Mouse (Mus musculus): Measurements from ENCODE around the gene Cirbp. TPM values are rescaled to one million over a fixed set of nuclear protein-coding genes. Genes with fewer than 3 reads are reported as not detected.

Cirbp gene
- polyA plus RNA-seq, 1 experiment from 2014 or later = 91.8 TPM

GRCm38 (mm10) chr10:80131952-80132350, 33.8 kb upstream of the Cirbp start:
- H3K36me3 ChIP-seq = peaks cover 99% of the 10 kb centered on the region
- H3K4me1 ChIP-seq = peaks cover 34% of the 10 kb centered on the region
- DNase-seq (ENCODE audit: low spot score) = peak; percentile 59
- H3K4me3 ChIP-seq = peak overlapping the region; percentile 41
- no peaks in the 10 kb centered on the region for H3K9me3 ChIP-seq (replicated peaks)
- H3K27me3 ChIP-seq (ENCODE audit: low read depth, poor library complexity, severe bottlenecking) = peaks cover 74% of the 10 kb centered on the region
- 23% methylated on average over 27 of the region's 27 CpGs for WGBS
- H3K27ac ChIP-seq (replicated peaks) = peak overlapping the region; percentile 66

DNA sequence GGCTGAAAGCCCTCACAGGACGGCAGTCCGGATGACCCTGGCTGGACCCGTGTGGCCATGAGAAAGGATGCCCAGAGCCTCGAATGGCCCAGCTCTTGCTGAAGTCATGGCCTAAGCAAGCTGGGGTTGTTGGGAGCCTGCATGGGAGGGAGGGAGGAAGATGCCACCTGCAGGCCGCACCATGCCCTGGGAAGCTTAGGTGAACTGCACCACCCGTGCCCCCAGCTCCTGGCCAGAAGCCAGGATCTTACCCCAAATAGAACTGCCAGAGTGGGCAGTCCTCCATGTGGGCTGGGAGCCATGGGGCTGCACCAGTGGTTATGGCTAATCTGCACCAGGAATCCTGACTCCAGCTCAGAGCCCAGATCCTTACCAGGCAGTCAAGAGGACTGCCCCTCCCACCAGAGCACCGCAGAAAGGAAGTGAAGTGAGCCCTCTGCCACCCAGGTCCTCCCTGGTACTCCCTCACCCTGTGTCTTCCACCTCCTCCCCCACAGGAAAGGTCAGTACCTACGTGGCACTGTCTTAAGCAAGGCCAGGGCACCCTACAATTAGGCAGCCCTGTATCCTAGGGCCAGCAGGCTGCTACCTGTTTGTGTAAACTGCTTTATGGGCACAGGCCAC, 32.4 kb upstream of the Cirbp start:
- Histone ChIP-seq H3K36me3 (peaks cover 86% of the 10 kb centered on the region), H3K4me3 (peak overlapping the region; percentile 41; the same call in 1 of the 2 replicates), H3K27me3 (ENCODE audit: low read depth, poor library complexity, severe bottlenecking) (peaks cover 87% of the 10 kb centered on the region), H3K4me1 (peaks cover 48% of the 10 kb centered on the region), H3K27ac (replicated peaks) (no peak overlapping the region), H3K9me3 (replicated peaks) (no peaks in the 10 kb centered on the region)
- no peak for DNase-seq (ENCODE audit: low spot score)
- 80% methylated on average over 8 of the region's 8 CpGs for WGBS

GRCm38 (mm10) chr10:80134421-80134820, 31.4 kb upstream of the Cirbp start:
- peaks cover 75% of the 10 kb centered on the region for H3K36me3 ChIP-seq
- H3K27ac ChIP-seq (replicated peaks) = no peak overlapping the region
- WGBS = 92% methylated on average over 9 of the region's 9 CpGs
- H3K4me3 ChIP-seq = no peak overlapping the region
- peaks cover 90% of the 10 kb centered on the region for H3K27me3 ChIP-seq (ENCODE audit: low read depth, poor library complexity, severe bottlenecking)
- no peak for DNase-seq (ENCODE audit: low spot score)
- no peaks in the 10 kb centered on the region for H3K9me3 ChIP-seq (replicated peaks)
- H3K4me1 ChIP-seq = peaks cover 59% of the 10 kb centered on the region

- no peak for DNase-seq (ENCODE audit: low spot score)
- no peak overlapping the region for H3K27ac ChIP-seq (replicated peaks)
- no peaks in the 10 kb centered on the region for H3K9me3 ChIP-seq (replicated peaks)
- 87% methylated on average over 10 of the region's 10 CpGs for WGBS
- H3K36me3 ChIP-seq = peaks cover 67% of the 10 kb centered on the region
- H3K27me3 ChIP-seq (ENCODE audit: low read depth, poor library complexity, severe bottlenecking) = peaks cover 91% of the 10 kb centered on the region
- H3K4me1 ChIP-seq = peaks cover 60% of the 10 kb centered on the region
- H3K4me3 ChIP-seq = peak overlapping the region; percentile 22; the same call in 1 of the 2 replicates
Measured at GRCm38 (mm10) chr10:80135161-80135560, 30.6 kb upstream of the Cirbp start.

DNA sequence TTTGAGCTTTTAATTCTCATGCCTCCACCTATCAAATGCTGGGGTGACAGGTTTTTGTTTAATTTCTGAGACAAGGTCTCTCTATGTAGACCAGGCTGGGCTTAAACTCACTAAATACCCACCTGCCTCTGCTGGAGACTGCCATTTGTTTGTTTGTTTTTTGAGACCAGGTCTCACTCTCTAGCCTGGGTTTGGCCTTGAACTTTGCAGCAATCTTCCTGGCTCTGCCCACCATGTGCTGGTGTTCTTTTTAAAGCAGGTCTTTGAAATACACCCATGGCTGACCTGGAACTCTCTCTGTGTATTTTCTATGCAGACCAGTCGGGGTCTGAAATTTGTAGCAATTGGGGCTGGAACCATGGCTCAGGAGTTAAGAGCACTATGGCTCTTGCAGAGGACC, 30.1 kb upstream of the Cirbp start:
- peaks cover 63% of the 10 kb centered on the region for H3K36me3 ChIP-seq
- no peaks in the 10 kb centered on the region for H3K9me3 ChIP-seq (replicated peaks)
- peaks cover 64% of the 10 kb centered on the region for H3K4me1 ChIP-seq
- WGBS = 92% methylated on average over 1 of the region's 1 CpGs
- H3K27ac ChIP-seq (replicated peaks) = no peak overlapping the region
- H3K4me3 ChIP-seq = 0 out of 2 replicates have a peak overlapping the region, but pooled peaks have one; percentile 22
- no peak for DNase-seq (ENCODE audit: low spot score)
- peaks cover 91% of the 10 kb centered on the region for H3K27me3 ChIP-seq (ENCODE audit: low read depth, poor library complexity, severe bottlenecking)

DNA sequence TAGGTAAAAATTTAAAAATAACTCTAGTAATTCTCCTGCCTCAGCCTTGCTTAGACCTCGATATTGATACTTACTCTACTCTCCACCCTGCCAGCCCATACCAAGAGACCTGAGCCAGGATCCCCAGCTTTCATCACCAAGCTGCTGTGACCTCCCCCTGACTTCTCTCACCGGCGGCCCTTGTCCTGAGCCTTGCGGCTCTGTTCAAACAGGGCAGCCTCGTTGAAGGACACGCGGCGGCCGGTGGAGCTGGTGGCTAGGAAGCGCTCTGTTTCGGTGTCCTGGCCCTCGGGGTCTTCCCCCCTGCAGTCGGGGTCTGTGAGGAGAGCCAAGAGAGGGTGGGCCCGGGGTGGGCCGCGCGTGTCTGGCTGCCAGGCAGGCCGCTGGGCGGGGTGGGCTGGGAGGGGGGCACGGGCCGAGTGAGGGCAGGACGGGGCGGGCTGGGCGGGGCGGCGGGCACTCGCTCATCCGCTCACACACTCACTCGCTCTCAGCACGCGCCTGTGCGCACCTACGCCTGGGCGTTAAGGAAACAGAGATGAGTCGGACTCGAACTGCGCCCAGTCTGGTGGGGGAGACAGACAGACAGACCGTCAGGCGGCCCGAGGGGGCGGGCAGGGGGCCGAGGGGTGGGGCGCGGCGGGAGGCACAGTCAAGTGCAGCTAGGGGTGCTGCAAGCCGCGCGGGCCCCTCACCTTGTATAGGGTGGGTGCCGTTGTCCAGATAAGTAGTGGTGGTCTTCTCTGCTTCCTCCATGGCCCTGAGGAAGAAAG, 29.4 kb upstream of the Cirbp start:
- 16% methylated on average over 44 of the region's 49 CpGs for WGBS
- no peak for DNase-seq (ENCODE audit: low spot score)
- peak overlapping the region; percentile 87 for H3K4me3 ChIP-seq
- peaks cover 55% of the 10 kb centered on the region for H3K36me3 ChIP-seq
- H3K27me3 ChIP-seq (ENCODE audit: low read depth, poor library complexity, severe bottlenecking) = peaks cover 86% of the 10 kb centered on the region
- peaks cover 65% of the 10 kb centered on the region for H3K4me1 ChIP-seq
- H3K27ac ChIP-seq (replicated peaks) = peak overlapping the region; percentile 92
- no peaks in the 10 kb centered on the region for H3K9me3 ChIP-seq (replicated peaks)

- H3K4me3 ChIP-seq = peak overlapping the region; percentile 87
- H3K27ac ChIP-seq (replicated peaks) = peak overlapping the region; percentile 92
- H3K27me3 ChIP-seq (ENCODE audit: low read depth, poor library complexity, severe bottlenecking) = peaks cover 80% of the 10 kb centered on the region
- peaks cover 48% of the 10 kb centered on the region for H3K36me3 ChIP-seq
- H3K4me1 ChIP-seq = peaks cover 65% of the 10 kb centered on the region
- WGBS = 5% methylated on average over 29 of the region's 29 CpGs
- no peaks in the 10 kb centered on the region for H3K9me3 ChIP-seq (replicated peaks)
- no peak for DNase-seq (ENCODE audit: low spot score)
Measured at GRCm38 (mm10) chr10:80136952-80137625, 28.7 kb upstream of the Cirbp start.

DNA sequence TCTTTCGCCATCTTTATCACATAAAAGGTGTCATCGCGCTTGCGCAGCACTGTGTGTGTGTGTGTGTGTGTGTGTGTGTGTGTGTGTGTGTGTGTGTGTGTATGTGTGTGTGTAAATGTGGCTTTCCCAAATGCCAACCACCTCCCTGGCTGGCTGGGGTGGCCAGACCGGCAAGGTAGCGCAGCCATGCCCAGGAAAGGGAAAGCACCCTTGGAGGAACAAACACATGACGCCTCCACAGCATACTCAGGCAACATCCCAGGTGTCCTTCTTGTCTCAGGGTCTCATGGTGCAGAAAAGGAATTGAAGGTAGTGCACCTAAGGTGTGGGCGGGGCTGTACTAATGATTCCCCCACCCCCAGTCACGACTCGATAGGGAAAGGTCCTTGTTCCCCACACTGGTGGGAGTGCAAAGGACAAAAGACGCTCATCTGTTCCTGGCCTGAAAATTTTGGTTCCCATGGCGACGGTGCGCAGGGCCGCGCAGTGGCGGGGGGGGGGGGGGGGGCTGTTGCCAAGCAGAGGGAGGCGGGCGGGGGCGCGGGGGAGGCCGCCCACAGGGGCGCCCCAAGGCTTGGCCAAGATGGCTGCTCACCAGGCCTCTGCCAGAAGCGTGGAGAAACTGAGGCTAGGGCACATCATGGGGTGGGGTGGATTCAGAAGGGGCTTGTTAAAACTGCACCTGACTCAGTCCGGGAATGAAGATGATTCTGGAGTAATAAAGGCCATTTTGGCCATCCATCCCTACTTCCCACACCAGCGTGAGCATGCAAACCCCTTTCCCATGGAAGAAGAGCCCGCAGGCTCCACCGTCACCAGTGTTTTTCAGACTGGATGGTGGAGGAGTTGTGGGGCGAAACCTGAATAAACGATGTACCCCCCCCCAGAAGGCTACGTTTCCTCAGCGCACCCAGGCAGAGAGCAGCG, 27.9 kb upstream of the Cirbp start:
- Histone ChIP-seq H3K4me3 (peak overlapping the region; percentile 87), H3K9me3 (replicated peaks) (no peaks in the 10 kb centered on the region), H3K27ac (replicated peaks) (peak overlapping the region; percentile 92), H3K27me3 (ENCODE audit: low read depth, poor library complexity, severe bottlenecking) (peaks cover 72% of the 10 kb centered on the region), H3K36me3 (peaks cover 40% of the 10 kb centered on the region), H3K4me1 (peaks cover 65% of the 10 kb centered on the region)
- DNase-seq (ENCODE audit: low spot score) = peak; percentile 63
- WGBS = 4% methylated on average over 33 of the region's 33 CpGs

DNA sequence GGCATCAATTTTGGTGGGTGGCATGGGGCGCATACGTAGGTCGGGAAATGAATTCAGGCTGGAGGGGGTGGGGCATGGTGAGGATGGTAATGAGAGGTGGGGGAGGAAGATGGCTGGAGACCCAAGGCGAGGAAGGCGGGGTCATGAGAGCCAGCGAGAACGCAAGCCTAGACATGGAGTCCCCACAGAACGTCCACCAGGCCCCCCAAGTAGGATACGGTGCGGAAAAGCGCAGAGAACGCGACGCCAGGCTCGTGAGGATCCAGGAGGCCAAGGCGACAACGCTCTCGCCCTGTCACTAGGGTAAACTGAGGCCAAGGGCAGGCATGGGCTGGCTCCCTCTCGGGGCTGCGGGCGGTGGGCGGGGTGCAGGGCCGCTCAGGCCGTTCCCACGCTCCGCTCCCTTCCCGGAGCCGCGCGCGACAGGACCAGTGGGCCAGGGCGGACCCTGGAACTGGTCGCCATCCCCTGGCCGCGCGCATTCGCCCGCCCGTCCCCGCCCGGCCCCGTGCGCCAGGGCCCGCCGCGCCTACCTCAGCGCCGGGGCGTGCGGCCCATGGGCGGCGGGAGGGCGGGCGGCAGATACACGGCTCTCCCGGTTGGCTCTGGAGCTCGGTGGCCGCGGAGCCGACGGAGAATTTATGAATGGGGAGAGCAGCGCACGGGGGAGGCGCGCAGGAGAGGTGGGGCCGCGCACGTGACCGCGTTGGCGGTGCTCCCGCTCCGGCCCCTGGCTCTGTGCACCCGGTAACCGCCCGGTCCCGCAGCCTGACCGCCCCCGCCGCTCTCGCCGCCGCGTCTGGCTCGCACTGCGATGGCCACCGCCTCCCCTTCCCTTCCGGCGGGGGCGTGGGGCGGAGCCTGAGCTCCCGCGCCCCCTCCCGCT, 27.0 kb upstream of the Cirbp start, which contains the start of gene Atp5d:
Gene Atp5d (plus strand): TSS at position 80 of the 886 bp plus-strand sequence.
- DNase-seq (ENCODE audit: low spot score) = peak; percentile 62
- under 1% methylated on average over 93 of the region's 94 CpGs for WGBS
- peak within 1 kb of the TSS; percentile 92 for H3K27ac ChIP-seq (replicated peaks)
- no peaks in the 10 kb centered on the region for H3K9me3 ChIP-seq (replicated peaks)
- H3K4me1 ChIP-seq = peaks cover 72% of the 10 kb centered on the region
- H3K27me3 ChIP-seq (ENCODE audit: low read depth, poor library complexity, severe bottlenecking) = peaks cover 63% of the 10 kb centered on the region
- peak within 1 kb of the TSS; percentile 87 for H3K4me3 ChIP-seq
- peaks cover 37% of the 10 kb centered on the region for H3K36me3 ChIP-seq

DNA sequence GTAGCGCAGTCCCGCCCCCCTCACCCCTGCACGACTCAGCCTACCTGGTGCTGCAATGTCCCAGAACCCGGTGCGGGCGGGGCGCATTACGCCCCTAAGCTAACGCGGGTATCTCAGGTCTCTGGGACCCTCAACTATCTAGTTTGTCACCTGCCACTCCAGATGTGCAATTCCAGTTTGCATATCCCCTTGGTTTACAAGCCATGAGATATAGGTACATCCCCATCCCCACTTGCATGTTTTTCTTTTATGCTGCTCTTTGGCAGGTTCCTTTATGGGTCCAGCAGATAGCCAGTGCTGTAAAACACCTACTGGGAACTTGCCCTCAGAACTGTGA, 26.4 kb upstream of the Cirbp start:
- H3K36me3 ChIP-seq = peaks cover 37% of the 10 kb centered on the region
- H3K4me3 ChIP-seq = peak overlapping the region; percentile 87
- peaks cover 57% of the 10 kb centered on the region for H3K27me3 ChIP-seq (ENCODE audit: low read depth, poor library complexity, severe bottlenecking)
- H3K9me3 ChIP-seq (replicated peaks) = no peaks in the 10 kb centered on the region
- peak overlapping the region; percentile 92 for H3K27ac ChIP-seq (replicated peaks)
- DNase-seq (ENCODE audit: low spot score) = no peak
- WGBS = 1% methylated on average over 10 of the region's 10 CpGs
- H3K4me1 ChIP-seq = peaks cover 78% of the 10 kb centered on the region

GRCm38 (mm10) chr10:80139975-80140665, 25.7 kb upstream of the Cirbp start:
- Histone ChIP-seq H3K36me3 (peaks cover 37% of the 10 kb centered on the region), H3K4me1 (peaks cover 86% of the 10 kb centered on the region), H3K27ac (replicated peaks) (no peak overlapping the region), H3K9me3 (replicated peaks) (no peaks in the 10 kb centered on the region), H3K4me3 (peak overlapping the region; percentile 87), H3K27me3 (ENCODE audit: low read depth, poor library complexity, severe bottlenecking) (peaks cover 49% of the 10 kb centered on the region)
- 77% methylated on average over 11 of the region's 11 CpGs for WGBS
- no peak for DNase-seq (ENCODE audit: low spot score)

Measured in midbrain, embryonic 10.5 days (tissue).